Mouse (Mus musculus) hindbrain, postnatal 0 days (tissue): ENCODE measurements around the gene Myadm. TPM values are rescaled to one million over a fixed set of nuclear protein-coding genes. Genes with fewer than 3 reads are reported as not detected.
A peak's percentile ranks its signal among the peaks of the same experiment; 100 is the strongest.

Experiments
- ATAC-seq: fragments of 200-750 bp; cut with Nextera tagmentation; 2 replicates; pipeline ENCODE4 v1.8.0; 2017; ENCODE audit warnings: mild to moderate bottlenecking, moderate TSS enrichment, moderate library complexity
- DNase-seq: peaks from one replicate; pipeline ENCODE4 v3.0.0-alpha.2; 2015; ENCODE audit warnings: low spot score
- H3K27ac ChIP-seq: fragments of 300-500 bp; sonication (generic); 2 replicates; pipeline ENCODE4 v1.5.1; 2014; ENCODE audit warnings: mild to moderate bottlenecking
- H3K27me3 ChIP-seq: fragments of 300-500 bp; sonication (generic); 2 replicates; pipeline ENCODE4 v1.6.1; 2014; ENCODE audit warnings: low read length, mixed read lengths; ENCODE audit not compliant: insufficient read depth
- H3K36me3 ChIP-seq: fragments of 300-500 bp; sonication (generic); 2 replicates; pipeline ENCODE4 v1.6.1; 2014; ENCODE audit warnings: low read length, mixed read lengths; ENCODE audit not compliant: insufficient read depth
- H3K4me1 ChIP-seq: fragments of 300-500 bp; sonication (generic); 2 replicates; pipeline ENCODE4 v1.6.1; 2014; ENCODE audit warnings: antibody characterized with exemption, low read length, mixed read lengths; ENCODE audit not compliant: insufficient read depth
- H3K4me2 ChIP-seq: fragments of 300-500 bp; sonication (generic); 2 replicates; pipeline ENCODE4 v1.6.1; 2014; ENCODE audit warnings: low read depth, mild to moderate bottlenecking, low read length, moderate library complexity, mixed read lengths
- H3K4me3 ChIP-seq: fragments of 300-500 bp; sonication (generic); 2 replicates; pipeline ENCODE4 v1.5.1; 2014; ENCODE audit warnings: low read length
- H3K9ac ChIP-seq: fragments of 300-500 bp; sonication (generic); replicated peaks from 2 replicates; pipeline ENCODE4 v1.6.1; 2014; ENCODE audit warnings: mild to moderate bottlenecking, low read length, moderate library complexity, mixed read lengths
- H3K9me3 ChIP-seq: fragments of 300-500 bp; sonication (generic); 2 replicates; pipeline ENCODE4 v1.6.1; 2016; ENCODE audit warnings: low read length, mixed read lengths
- CTCF ChIP-seq: IDR thresholded peaks from 2 replicates; pipeline ENCODE4 v1.5.1; 2016; ENCODE audit warnings: antibody characterized with exemption, control low read depth, low read depth
- WGBS: fragments of 180-500 bp; shearing (Covaris S2); extraction: QIAGEN DNeasy Blood & Tissue Kit; methylation state at CpG from one replicate; pipeline ENCODE4 v1.1.7; 2014; 5-methylcytosine and 5-hydroxymethylcytosine counted together
- polyA plus RNA-seq: library from polyadenylated mRNA; unstranded; fragments of >200 nt; fragmentation: Nextera tagmentation; extraction: Ambion mirVana; gene quantifications from 2 replicates; pipeline ENCODE4 v1.2.1, GENCODE M21; 2015
- total RNA-seq: library from RNA; depleted of rRNA; stranded (reverse); fragments of >200 nt; gene quantifications from 2 replicates; pipeline ENCODE4 v1.2.3, GENCODE M21; 2014

Myadm gene
- total and polyA plus RNA-seq, 2 experiments from 2014 or later: 29.1 to 42.7 TPM

- H3K27ac ChIP-seq: no peak overlapping the region
- peaks cover 19% of the 10 kb centered on the region for H3K36me3 ChIP-seq
- H3K27me3 ChIP-seq: no peaks in the 10 kb centered on the region
- 0 out of 2 replicates have a peak, but pooled peaks have one; percentile 3 for TF ChIP-seq CTCF
- H3K4me2 ChIP-seq: no peak overlapping the region
- no peak overlapping the region for H3K9ac ChIP-seq
- ATAC-seq: no peak
- H3K4me1 ChIP-seq: peaks cover 10% of the 10 kb centered on the region; the same call in 1 of the 2 replicates
- no peak for DNase-seq
- no peak overlapping the region for H3K4me3 ChIP-seq
- H3K9me3 ChIP-seq: no peaks in the 10 kb centered on the region
- WGBS: 71% methylated on average over 17 of the region's 17 CpGs
Measured at GRCm38 (mm10) chr7:3336412-3336811, 47.5 kb downstream of the Myadm start.

GRCm38 (mm10) chr7:3338286-3338935 lies 49.5 kb downstream of the Myadm start:
- peaks cover 29% of the 10 kb centered on the region for H3K36me3 ChIP-seq
- ATAC-seq: no peak
- no peak overlapping the region for H3K4me3 ChIP-seq
- no peak for TF ChIP-seq CTCF
- H3K9ac ChIP-seq: no peak overlapping the region
- DNase-seq: no peak
- no peaks in the 10 kb centered on the region for H3K9me3 ChIP-seq
- no peak overlapping the region for H3K27ac ChIP-seq
- peaks cover 9% of the 10 kb centered on the region; the same call in 1 of the 2 replicates for H3K4me1 ChIP-seq
- 87% methylated on average over 11 of the region's 11 CpGs for WGBS
- no peak overlapping the region for H3K4me2 ChIP-seq
- no peaks in the 10 kb centered on the region for H3K27me3 ChIP-seq

- H3K4me3 ChIP-seq: no peak overlapping the region
- ATAC-seq (no peak), DNase-seq (no peak)
- H3K27ac ChIP-seq: no peak overlapping the region
- 93% methylated on average over 11 of the region's 11 CpGs for WGBS
- H3K27me3 ChIP-seq: no peaks in the 10 kb centered on the region
- H3K9ac ChIP-seq: no peak overlapping the region
- TF ChIP-seq CTCF: no peak
- peaks cover 3% of the 10 kb centered on the region; the same call in 1 of the 2 replicates for H3K4me1 ChIP-seq
- no peaks in the 10 kb centered on the region for H3K9me3 ChIP-seq
- no peak overlapping the region for H3K4me2 ChIP-seq
- peaks cover 29% of the 10 kb centered on the region for H3K36me3 ChIP-seq
Measured at GRCm38 (mm10) chr7:3339010-3339409, 50.1 kb downstream of the Myadm start.

- ATAC-seq: no peak
- peaks cover 40% of the 10 kb centered on the region for H3K36me3 ChIP-seq
- no peaks in the 10 kb centered on the region for H3K27me3 ChIP-seq
- no peaks in the 10 kb centered on the region for H3K9me3 ChIP-seq
- WGBS: 93% methylated on average over 3 of the region's 3 CpGs
- no peak overlapping the region for H3K4me3 ChIP-seq
- TF ChIP-seq CTCF: no peak
- H3K27ac ChIP-seq: no peak overlapping the region
- no peaks in the 10 kb centered on the region for H3K4me1 ChIP-seq
- H3K4me2 ChIP-seq: no peak overlapping the region
- H3K9ac ChIP-seq: no peak overlapping the region
- DNase-seq: no peak
Measured at GRCm38 (mm10) chr7:3343861-3344260, 55.0 kb downstream of the Myadm start.

GRCm38 (mm10) chr7:3345301-3345700 lies 56.4 kb downstream of the Myadm start:
- Histone ChIP-seq H3K9ac (no peak overlapping the region), H3K4me2 (no peak overlapping the region), H3K4me1 (no peaks in the 10 kb centered on the region), H3K4me3 (no peak overlapping the region), H3K27ac (no peak overlapping the region), H3K36me3 (peaks cover 38% of the 10 kb centered on the region), H3K27me3 (no peaks in the 10 kb centered on the region), H3K9me3 (no peaks in the 10 kb centered on the region)
- no peak for TF ChIP-seq CTCF
- no peak for DNase-seq
- no peak for ATAC-seq
- WGBS: 95% methylated on average over 3 of the region's 3 CpGs

GRCm38 (mm10) chr7:3347366-3348287 lies 58.7 kb downstream of the Myadm start:
- DNase-seq: no peak
- no peaks in the 10 kb centered on the region for H3K4me1 ChIP-seq
- H3K9me3 ChIP-seq: no peaks in the 10 kb centered on the region
- TF ChIP-seq CTCF: no peak
- peaks cover 32% of the 10 kb centered on the region; the same call in 1 of the 2 replicates for H3K36me3 ChIP-seq
- no peaks in the 10 kb centered on the region for H3K27me3 ChIP-seq
- no peak overlapping the region for H3K4me3 ChIP-seq
- H3K27ac ChIP-seq: no peak overlapping the region
- H3K9ac ChIP-seq: no peak overlapping the region
- WGBS: 35% methylated on average over 20 of the region's 20 CpGs
- H3K4me2 ChIP-seq: no peak overlapping the region
- peak; percentile 35 for ATAC-seq

GRCm38 (mm10) chr7:3348326-3348725 lies 59.4 kb downstream of the Myadm start:
- 64% methylated on average over 5 of the region's 5 CpGs for WGBS
- Histone ChIP-seq H3K9me3 (no peaks in the 10 kb centered on the region), H3K27ac (no peak overlapping the region), H3K9ac (no peak overlapping the region), H3K4me2 (no peak overlapping the region), H3K4me3 (no peak overlapping the region), H3K4me1 (no peaks in the 10 kb centered on the region), H3K36me3 (peaks cover 28% of the 10 kb centered on the region; the same call in 1 of the 2 replicates), H3K27me3 (no peaks in the 10 kb centered on the region)
- ATAC-seq (no peak), DNase-seq (no peak)
- TF ChIP-seq CTCF: no peak
